Mouse (Mus musculus) T-helper 17 cell (primary cell): ENCODE results near the gene Carmil1.

Source experiments
- in situ Hi-C, 2 experiments: fragments of 300-600 bp; cut with MboI, MseI; formaldehyde crosslinking; loops; 1 replicate in 1 of 2; 2 replicates in 1 of 2; pipeline ENCODE4 v1.15.1; 2025; ENCODE audit warnings: high pct_unique_total_duplicates in 2 of 2

The Carmil1 gene

GRCm38 (mm10) chr13:24154281-24155061 lies 126.1 kb downstream of the Carmil1 start:
- in situ Hi-C loops = no loop called here

- in situ Hi-C loops = no loop called here
These were observed 128.0 kb downstream of the Carmil1 start for GRCm38 (mm10) chr13:24152610-24153009.

- in situ Hi-C loops = no loop called here
These were observed 129.3 kb downstream of the Carmil1 start for GRCm38 (mm10) chr13:24151335-24151734.

- in situ Hi-C loops = no loop called here
These were observed 132.0 kb downstream of the Carmil1 start for GRCm38 (mm10) chr13:24148549-24148948.

GRCm38 (mm10) chr13:24147006-24147405 lies 133.6 kb downstream of the Carmil1 start:
- in situ Hi-C loops = no loop called here

GRCm38 (mm10) chr13:24146541-24146940 lies 134.1 kb downstream of the Carmil1 start:
- in situ Hi-C loops = no loop called here

GRCm38 (mm10) chr13:24144858-24145257 lies 135.7 kb downstream of the Carmil1 start:
- in situ Hi-C loops = no loop called here

- in situ Hi-C loops = no loop called here
These were observed 136.5 kb downstream of the Carmil1 start for GRCm38 (mm10) chr13:24144141-24144540.

- in situ Hi-C loops = no loop called here
These were observed 143.8 kb downstream of the Carmil1 start for GRCm38 (mm10) chr13:24136836-24137235.

- in situ Hi-C loops = no loop called here
These were observed 145.0 kb downstream of the Carmil1 start for GRCm38 (mm10) chr13:24135282-24136230.

GRCm38 (mm10) chr13:24132866-24133265 lies 147.7 kb downstream of the Carmil1 start:
- in situ Hi-C loops = no loop called here

GRCm38 (mm10) chr13:24131319-24131718 lies 149.3 kb downstream of the Carmil1 start:
- in situ Hi-C loops = no loop called here

GRCm38 (mm10) chr13:24130741-24131140 lies 149.9 kb downstream of the Carmil1 start:
- in situ Hi-C loops = no loop called here

- in situ Hi-C loops = no loop called here
These were observed 151.9 kb downstream of the Carmil1 start for GRCm38 (mm10) chr13:24128731-24129130.

GRCm38 (mm10) chr13:24125865-24126264 lies 154.7 kb downstream of the Carmil1 start:
- in situ Hi-C loops = no loop called here

GRCm38 (mm10) chr13:24117181-24117812 lies 163.3 kb downstream of the Carmil1 start:
- in situ Hi-C loops = no loop called here

GRCm38 (mm10) chr13:24112689-24113348 lies 167.8 kb downstream of the Carmil1 start:
- in situ Hi-C loops = no loop called here

GRCm38 (mm10) chr13:24110329-24110728 lies 170.3 kb downstream of the Carmil1 start:
- in situ Hi-C loops = no loop called here

- in situ Hi-C loops = loop anchor here in 1 of 2 experiments (10.0 kb wide), 1 partner anchor 867 kb away; no protein-coding TSS in a partner anchor
These were observed 172.3 kb downstream of the Carmil1 start for GRCm38 (mm10) chr13:24108282-24108681.

- in situ Hi-C loops = loop anchor here in 1 of 2 experiments (10.0 kb wide), 1 partner anchor 868 kb away; no protein-coding TSS in a partner anchor
These were observed 173.5 kb downstream of the Carmil1 start for GRCm38 (mm10) chr13:24107058-24107457.

GRCm38 (mm10) chr13:24105838-24106237 lies 174.8 kb downstream of the Carmil1 start:
- in situ Hi-C loops = loop anchor here in 1 of 2 experiments (10.0 kb wide), 1 partner anchor 869 kb away; no protein-coding TSS in a partner anchor
